Comparison of ENCODE assay signal across 9 mouse cellular contexts in the genomic region with DNA sequence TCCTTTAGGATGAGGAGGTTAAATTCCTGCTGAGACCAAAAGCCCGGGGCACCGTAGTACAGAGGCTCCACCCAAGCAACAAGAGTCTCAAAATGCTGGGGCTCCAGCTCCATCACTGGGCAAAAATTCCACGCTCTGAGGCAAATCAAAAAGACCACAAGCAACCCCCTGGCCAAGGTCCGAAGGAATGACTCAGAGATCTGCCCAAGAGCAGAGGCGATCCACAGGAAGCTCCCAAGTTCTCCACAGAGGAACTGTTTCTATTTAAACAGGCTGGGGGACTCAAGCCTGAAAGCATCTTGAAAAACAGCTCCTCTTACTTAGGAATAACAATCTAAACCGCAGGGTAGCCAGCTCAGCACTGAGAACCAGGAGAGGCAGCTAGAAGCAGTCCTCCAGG. TPM values are rescaled to one million over a fixed set of nuclear protein-coding genes. Genes with fewer than 3 reads are reported as not detected.
DNase-seq lines count a peak whose midpoint lies in the region; ATAC-seq lines count a peak whose summit lies in the region.
"Had no signal": no experiment of that assay in that cellular context is flagged by ENCODE, and none has a peak within 500 bp of the region (broad histone marks: within the 10 kb centered on the region; RNA-seq: fewer than 3 reads in every experiment).

No protein-coding gene starts in this region.

- peak; percentile 47 to 78 for DNase-seq in adrenal gland, adult (ENCODE audit: inconsistent age in 2 of 2, low spot score in 1 of 2)
- no peak for DNase-seq in adrenal gland, adult 18-20 months (ENCODE audit: low spot score in 2 of 2)
- peak; percentile 14 to 20 for DNase-seq in urinary bladder, postnatal 36 days (ENCODE audit: low spot score in 2 of 2)
- no peak for DNase-seq in urinary bladder, adult 18-20 months (ENCODE audit: low spot score in 2 of 2)
- peak; percentile 19 to 33 for DNase-seq in heart, postnatal 14 days
- no peak for DNase-seq in frontal cortex, adult 2 months (ENCODE audit: extremely low spot score in 1 of 2, low spot score in 1 of 2)
- DNase-seq in thymus, adult 18-20 months = no peak
- DNase-seq: cerebellum, adult 2 months had no signal

- no peak for ATAC-seq in cerebellum, adult (ENCODE audit: insufficient number of reproducible peaks, low FRiP score, low TSS enrichment)

- intact Hi-C loops in heart, postnatal 14 days (cut with DNase I) = no loop called here

RNA-seq across cellular contexts. Expression of a gene that starts 53.3 kb away (rescaled TPM):
- 10 to 100 TPM; 24.3 to 29.4 TPM for total RNA-seq in adrenal gland, adult 18-20 months (2021)
- 10 to 100 TPM; 12.3 to 13.9 TPM for total RNA-seq in heart, postnatal 14 days (2021)
- 41.8 and 42.0 TPM in 2 replicates for polyA plus RNA-seq in frontal cortex, adult 2 months (2012; rRNA removed)

Comparison
In these comparisons a context has a peak if more than half of its experiments do, and no peak if none do; other contexts are left out.
1. DNase-seq: peak in adrenal gland, adult (2 of 2), urinary bladder, postnatal 36 days (2 of 2) and heart, postnatal 14 days (2 of 2); none in adrenal gland, adult 18-20 months (0 of 2), urinary bladder, adult 18-20 months (0 of 2), frontal cortex, adult 2 months (0 of 2) and thymus, adult 18-20 months (0 of 2).